Mouse (Mus musculus) MEL (cell line): ENCODE results near the gene Wdr81.

Experiments
- CTCF ChIP-seq, 3 experiments: IDR thresholded peaks in 2 of 3; conservative IDR thresholded peaks in 1 of 3; 2 replicates each; pipeline ENCODE4 v1.5.1; 2011 to 2012; ENCODE audit warnings: low read length in 3 of 3, low read depth in 2 of 3, mild to moderate bottlenecking in 2 of 3, improper control_type of control experiment in 1 of 3, inconsistent platforms in 1 of 3, mixed read lengths in 1 of 3, moderate library complexity in 1 of 3; ENCODE audit not compliant: control insufficient read depth in 1 of 3, insufficient read depth in 1 of 3, poor library complexity in 1 of 3, severe bottlenecking in 1 of 3
- MAZ ChIP-seq: IDR thresholded peaks from 2 replicates; pipeline ENCODE4 v1.6.1; 2012; ENCODE audit warnings: low read depth, mild to moderate bottlenecking, inconsistent platforms, low read length, improper control_type of control experiment

GRCm38 (mm10) chr11:75434138-75434537 is 20.4 kb downstream of the Wdr81 start:
- TF ChIP-seq MAZ: no peak
- TF ChIP-seq CTCF (IDR thresholded peaks at IDR 0.05 in 2 of 3, conservative IDR thresholded peaks at IDR 0.05 in 1 of 3; ENCODE audit: control insufficient read depth in 1 of 3, insufficient read depth in 1 of 3, low read depth in 2 of 3, low read length in 3 of 3, poor library complexity in 1 of 3, severe bottlenecking in 1 of 3): peak; percentile 54 to 78 (median 59); a peak in 5 of 6 replicates
